Mouse (Mus musculus): Measurements from ENCODE around the gene Matn4. TPM values are rescaled to one million over a fixed set of nuclear protein-coding genes. Genes with fewer than 3 reads are reported as not detected.

Matn4 gene
- polyA plus RNA-seq, 1 experiment: 0.82 TPM

DNA sequence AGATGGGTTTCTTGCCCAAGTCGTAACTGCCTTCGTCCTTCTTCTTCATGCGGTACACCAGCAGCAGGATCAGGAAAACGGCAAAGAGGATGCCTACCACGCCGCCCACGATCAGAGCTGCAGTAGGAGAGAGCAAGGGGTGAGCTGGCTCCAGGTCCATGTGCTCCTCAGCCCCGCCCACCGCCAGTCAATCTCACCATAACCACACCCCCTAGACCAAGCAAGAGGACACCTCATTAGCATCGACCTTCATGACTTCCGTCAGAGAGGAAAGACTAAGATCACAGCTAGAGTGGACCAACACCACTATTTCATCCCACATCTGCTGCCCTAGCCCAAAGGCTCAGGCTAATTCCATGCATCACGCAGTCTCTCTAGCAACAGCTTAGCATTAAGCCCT, 21.2 kb upstream of the Matn4 start:
- TF ChIP-seq CTCF (IDR thresholded peaks at IDR 0.05; ENCODE audit: borderline replicate concordance, control insufficient read depth, extremely low read depth, insufficient read depth, low read length, poor library complexity) (no peak), POLR2A (IDR thresholded peaks at IDR 0.05; ENCODE audit: control insufficient read depth, extremely low read depth, insufficient read depth, low read length, poor library complexity) (no peak)
- no peak overlapping the region for H3K27ac ChIP-seq (ENCODE audit: control insufficient read depth, insufficient read depth, low read length)
- peaks cover 31% of the 10 kb centered on the region for H3K4me1 ChIP-seq (replicated peaks; ENCODE audit: control insufficient read depth, insufficient read depth, low read length)
- no peaks in the 10 kb centered on the region for H3K27me3 ChIP-seq (ENCODE audit: control insufficient read depth, insufficient read depth, low read length)
- no peak overlapping the region for H3K4me3 ChIP-seq (ENCODE audit: control insufficient read depth, insufficient read depth, low read length)
- no peaks in the 10 kb centered on the region for H3K36me3 ChIP-seq (ENCODE audit: control insufficient read depth, insufficient read depth, low read length)
- DNase-seq: no peak
- WGBS: 72% methylated on average over 12 of the region's 12 CpGs

DNA sequence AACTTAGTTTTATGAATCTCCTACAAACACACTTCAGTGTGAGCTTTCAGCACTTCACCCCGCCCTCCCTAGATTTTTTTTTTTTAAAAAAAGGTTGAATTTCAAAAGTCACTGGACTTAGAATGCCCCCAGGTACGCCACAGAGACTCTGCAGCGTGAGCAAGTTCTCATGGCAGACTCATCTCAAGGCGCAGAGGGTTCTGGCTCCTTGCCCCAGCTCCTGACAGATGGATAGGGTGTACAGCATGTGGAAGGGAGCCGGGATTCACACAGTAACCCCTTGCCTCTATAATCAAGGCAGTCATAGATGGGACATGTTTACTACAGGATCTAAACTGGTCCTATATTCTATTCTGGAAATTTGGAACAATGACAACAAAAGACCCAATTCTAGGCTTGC, 20.4 kb upstream of the Matn4 start:
- Histone ChIP-seq H3K36me3 (ENCODE audit: control insufficient read depth, insufficient read depth, low read length) (no peaks in the 10 kb centered on the region), H3K4me1 (replicated peaks; ENCODE audit: control insufficient read depth, insufficient read depth, low read length) (peaks cover 31% of the 10 kb centered on the region), H3K27me3 (ENCODE audit: control insufficient read depth, insufficient read depth, low read length) (no peaks in the 10 kb centered on the region), H3K27ac (ENCODE audit: control insufficient read depth, insufficient read depth, low read length) (no peak overlapping the region), H3K4me3 (ENCODE audit: control insufficient read depth, insufficient read depth, low read length) (no peak overlapping the region)
- TF ChIP-seq CTCF (IDR thresholded peaks at IDR 0.05; ENCODE audit: borderline replicate concordance, control insufficient read depth, extremely low read depth, insufficient read depth, low read length, poor library complexity) (no peak), POLR2A (IDR thresholded peaks at IDR 0.05; ENCODE audit: control insufficient read depth, extremely low read depth, insufficient read depth, low read length, poor library complexity) (no peak)
- 95% methylated on average over 5 of the region's 5 CpGs for WGBS
- no peak for DNase-seq

DNA sequence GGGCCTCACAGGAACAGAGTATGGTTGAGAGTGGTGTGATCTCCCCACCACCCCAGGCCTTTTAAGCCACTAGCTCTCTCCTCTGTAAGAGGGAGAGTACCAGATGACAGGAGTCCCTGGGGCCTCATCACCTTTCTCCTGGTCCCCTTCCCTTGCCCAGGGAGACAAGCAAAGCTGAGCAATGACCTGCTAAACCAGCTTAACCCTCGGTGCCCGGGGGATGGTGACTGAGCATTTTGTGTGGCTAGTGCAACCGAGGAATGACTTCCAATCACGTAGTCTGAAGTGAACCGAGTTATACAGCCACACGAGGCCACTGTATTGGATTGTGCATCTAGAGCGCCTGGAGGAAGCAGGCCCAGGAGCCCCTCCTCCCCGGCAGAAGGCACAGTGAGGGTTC, 19.4 kb upstream of the Matn4 start:
- H3K36me3 ChIP-seq (ENCODE audit: control insufficient read depth, insufficient read depth, low read length): no peaks in the 10 kb centered on the region
- 96% methylated on average over 8 of the region's 8 CpGs for WGBS

DNA sequence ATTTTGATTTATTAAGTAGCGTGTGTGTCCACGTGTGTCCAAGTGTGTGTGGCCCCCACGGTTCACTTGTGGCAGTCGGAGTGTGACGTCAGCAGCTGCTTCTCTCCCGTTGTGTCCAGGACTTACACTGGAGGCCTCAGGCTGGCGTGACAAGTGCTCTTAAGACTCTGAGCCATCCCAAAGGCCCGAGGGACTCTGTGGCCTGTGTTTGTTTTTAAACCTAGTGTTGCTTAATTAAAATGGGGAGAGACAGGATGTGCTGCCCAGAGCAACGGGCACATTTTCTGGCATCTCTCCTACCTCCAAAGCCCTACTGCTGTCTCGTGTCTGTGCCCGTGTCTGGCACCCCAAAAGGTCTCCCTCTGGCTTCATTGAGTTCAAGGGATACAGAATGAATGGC, 18.5 kb upstream of the Matn4 start:
- Histone ChIP-seq H3K36me3 (ENCODE audit: control insufficient read depth, insufficient read depth, low read length) (no peaks in the 10 kb centered on the region), H3K27ac (ENCODE audit: control insufficient read depth, insufficient read depth, low read length) (peak overlapping the region; percentile 96), H3K4me3 (ENCODE audit: control insufficient read depth, insufficient read depth, low read length) (no peak overlapping the region), H3K4me1 (replicated peaks; ENCODE audit: control insufficient read depth, insufficient read depth, low read length) (peaks cover 36% of the 10 kb centered on the region), H3K27me3 (ENCODE audit: control insufficient read depth, insufficient read depth, low read length) (no peaks in the 10 kb centered on the region)
- WGBS: 93% methylated on average over 11 of the region's 11 CpGs
- no peak for TF ChIP-seq POLR2A (IDR thresholded peaks at IDR 0.05; ENCODE audit: control insufficient read depth, extremely low read depth, insufficient read depth, low read length, poor library complexity)
- TF ChIP-seq CTCF (IDR thresholded peaks at IDR 0.05; ENCODE audit: borderline replicate concordance, control insufficient read depth, extremely low read depth, insufficient read depth, low read length, poor library complexity): no peak
- DNase-seq: no peak

More for the DNA sequence above, 19.4 kb upstream of the Matn4 start:
- Histone ChIP-seq H3K27me3 (ENCODE audit: control insufficient read depth, insufficient read depth, low read length) (no peaks in the 10 kb centered on the region), H3K4me1 (replicated peaks; ENCODE audit: control insufficient read depth, insufficient read depth, low read length) (peaks cover 31% of the 10 kb centered on the region), H3K27ac (ENCODE audit: control insufficient read depth, insufficient read depth, low read length) (no peak overlapping the region), H3K4me3 (ENCODE audit: control insufficient read depth, insufficient read depth, low read length) (no peak overlapping the region)
- no peak for DNase-seq
- TF ChIP-seq POLR2A (IDR thresholded peaks at IDR 0.05; ENCODE audit: control insufficient read depth, extremely low read depth, insufficient read depth, low read length, poor library complexity) (no peak), CTCF (IDR thresholded peaks at IDR 0.05; ENCODE audit: borderline replicate concordance, control insufficient read depth, extremely low read depth, insufficient read depth, low read length, poor library complexity) (no peak)

DNA sequence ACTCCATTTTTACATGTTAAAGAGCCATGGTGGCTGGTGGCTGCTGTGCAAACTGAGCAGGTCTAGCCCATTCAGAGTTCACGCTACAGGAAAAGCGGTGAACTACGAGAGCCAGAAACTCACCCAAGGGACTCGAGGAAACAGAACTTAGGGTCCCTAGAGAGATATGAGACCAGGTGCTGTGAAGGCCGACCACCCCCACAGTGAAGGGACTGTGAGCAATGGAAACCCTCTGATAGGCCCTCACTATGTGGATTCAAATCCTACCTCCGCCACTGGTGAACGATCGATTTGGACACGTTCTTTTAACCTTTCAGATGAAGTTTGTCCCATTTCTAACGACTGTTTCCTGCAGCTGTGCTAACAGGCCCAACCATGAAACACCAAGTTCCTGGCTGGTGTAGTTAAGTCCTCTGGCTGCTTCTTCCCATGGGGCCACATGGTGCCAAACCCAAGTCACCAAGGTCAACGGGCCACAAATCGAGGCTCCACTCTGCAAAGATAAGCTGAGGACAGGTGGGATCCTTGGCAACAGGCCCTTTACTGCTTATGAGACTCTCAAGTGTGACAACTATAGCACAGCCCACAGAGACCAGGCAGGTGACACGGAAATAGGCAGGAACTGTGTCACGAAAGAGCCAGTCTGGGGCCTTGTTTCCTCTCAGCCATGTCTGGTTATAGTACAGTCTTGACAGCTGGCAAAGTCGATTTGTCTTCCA, 17.9 kb upstream of the Matn4 start:
- no peaks in the 10 kb centered on the region for H3K36me3 ChIP-seq (ENCODE audit: control insufficient read depth, insufficient read depth, low read length)
- H3K27ac ChIP-seq (ENCODE audit: control insufficient read depth, insufficient read depth, low read length): peak overlapping the region; percentile 96
- no peak for TF ChIP-seq CTCF (IDR thresholded peaks at IDR 0.05; ENCODE audit: borderline replicate concordance, control insufficient read depth, extremely low read depth, insufficient read depth, low read length, poor library complexity)
- no peak for TF ChIP-seq POLR2A (IDR thresholded peaks at IDR 0.05; ENCODE audit: control insufficient read depth, extremely low read depth, insufficient read depth, low read length, poor library complexity)
- H3K4me1 ChIP-seq (replicated peaks; ENCODE audit: control insufficient read depth, insufficient read depth, low read length): peaks cover 40% of the 10 kb centered on the region
- 50% methylated on average over 15 of the region's 15 CpGs for WGBS
- H3K27me3 ChIP-seq (ENCODE audit: control insufficient read depth, insufficient read depth, low read length): no peaks in the 10 kb centered on the region
- no peak overlapping the region for H3K4me3 ChIP-seq (ENCODE audit: control insufficient read depth, insufficient read depth, low read length)
- no peak for DNase-seq

DNA sequence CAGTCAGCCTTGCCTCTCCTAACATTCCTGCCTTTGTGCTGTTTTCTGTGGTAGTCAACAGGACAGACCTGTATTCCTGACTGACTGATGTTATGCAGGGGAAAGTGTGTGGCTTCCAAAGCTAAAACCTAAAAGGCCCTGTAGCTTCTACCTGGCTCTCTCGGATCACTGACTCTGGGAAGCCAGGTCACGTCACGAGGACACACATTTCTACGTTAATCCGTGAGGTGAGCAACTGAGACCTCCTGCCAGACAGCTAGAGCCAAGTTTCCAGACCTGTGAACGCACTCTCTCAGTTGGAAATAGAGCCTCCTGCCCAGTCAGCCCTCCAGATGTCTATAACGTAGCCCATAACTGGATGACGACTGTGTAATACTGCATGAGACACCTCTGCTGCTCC, 17.0 kb upstream of the Matn4 start:
- WGBS: 93% methylated on average over 8 of the region's 8 CpGs
- H3K4me1 ChIP-seq (replicated peaks; ENCODE audit: control insufficient read depth, insufficient read depth, low read length): peaks cover 42% of the 10 kb centered on the region
- H3K36me3 ChIP-seq (ENCODE audit: control insufficient read depth, insufficient read depth, low read length): no peaks in the 10 kb centered on the region
- no peaks in the 10 kb centered on the region for H3K27me3 ChIP-seq (ENCODE audit: control insufficient read depth, insufficient read depth, low read length)
- peak overlapping the region; percentile 96 for H3K27ac ChIP-seq (ENCODE audit: control insufficient read depth, insufficient read depth, low read length)
- no peak overlapping the region for H3K4me3 ChIP-seq (ENCODE audit: control insufficient read depth, insufficient read depth, low read length)
- no peak for DNase-seq
- TF ChIP-seq POLR2A (IDR thresholded peaks at IDR 0.05; ENCODE audit: control insufficient read depth, extremely low read depth, insufficient read depth, low read length, poor library complexity) (no peak), CTCF (IDR thresholded peaks at IDR 0.05; ENCODE audit: borderline replicate concordance, control insufficient read depth, extremely low read depth, insufficient read depth, low read length, poor library complexity) (no peak)
